In genomic region chr11:64078956-64079726, GRCm38 (mm10) we compare ENCODE assay signal across 8 mouse cellular contexts. TPM values are rescaled to one million over a fixed set of nuclear protein-coding genes. Genes with fewer than 3 reads are reported as not detected.
DNase-seq lines count a peak whose midpoint lies in the region; ATAC-seq and TF ChIP-seq lines count a peak whose summit lies in the region.

Gene Cox10 (minus strand): TSS chr11:64079468.

- peaks cover 4% of the 10 kb centered on the region for H3K36me3 ChIP-seq in C2C12 (ENCODE audit: control insufficient read depth, insufficient read depth)
- peaks cover 14% of the 10 kb centered on the region for H3K36me3 ChIP-seq in erythroblast, embryonic 14.5 days (ENCODE audit: control insufficient read depth)
- peaks cover 7% of the 10 kb centered on the region; the same call in 1 of the 2 replicates for H3K36me3 ChIP-seq in heart, embryonic 12.5 days
- no peaks in the 10 kb centered on the region; the same call in 1 of the 2 replicates for H3K36me3 ChIP-seq in kidney, postnatal 0 days (ENCODE audit: insufficient read depth, low read length)
- peaks cover 7% of the 10 kb centered on the region; the same call in 1 of the 2 replicates for H3K36me3 ChIP-seq in liver, embryonic 11.5 days (ENCODE audit: control insufficient read depth, insufficient read depth, low read length)
- H3K36me3 ChIP-seq in stomach, embryonic 14.5 days (ENCODE audit: control insufficient read depth, insufficient read depth, low read length): no peaks in the 10 kb centered on the region

- H3K4me3 ChIP-seq in C2C12 (ENCODE audit: insufficient read depth, poor library complexity, severe bottlenecking): peak within 1 kb of the TSS; percentile 98
- H3K4me3 ChIP-seq in erythroblast, embryonic 14.5 days (replicated peaks): peak within 1 kb of the TSS; percentile 66
- peak within 1 kb of the TSS; percentile 95 for H3K4me3 ChIP-seq in heart, embryonic 12.5 days
- H3K4me3 ChIP-seq in kidney, postnatal 0 days (replicated peaks; ENCODE audit: low read depth, low read length): peak within 1 kb of the TSS; percentile 95
- H3K4me3 ChIP-seq in liver, embryonic 11.5 days (ENCODE audit: low read depth, low read length): peak within 1 kb of the TSS; percentile 84
- H3K4me3 ChIP-seq in stomach, embryonic 14.5 days (ENCODE audit: low read depth, low read length): peak within 1 kb of the TSS; percentile 85

- no peaks in the 10 kb centered on the region for H3K9me3 ChIP-seq in erythroblast, embryonic 14.5 days (ENCODE audit: control insufficient read depth, low read length)
- H3K9me3 ChIP-seq in heart, embryonic 12.5 days (replicated peaks): 0 out of 2 replicates have a peak, but pooled peaks cover 5% of the 10 kb centered on the region
- H3K9me3 ChIP-seq in kidney, postnatal 0 days (replicated peaks; ENCODE audit: low read length): no peaks in the 10 kb centered on the region
- H3K9me3 ChIP-seq in liver, embryonic 11.5 days (ENCODE audit: control insufficient read depth, low read length): no peaks in the 10 kb centered on the region
- no peaks in the 10 kb centered on the region for H3K9me3 ChIP-seq in stomach, embryonic 14.5 days (ENCODE audit: control insufficient read depth, low read depth, low read length)

- TF ChIP-seq CTCF in C2C12 (IDR thresholded peaks at IDR 0.05; ENCODE audit: control insufficient read depth, insufficient read depth, insufficient read length): no peak
- TF ChIP-seq CTCF in brain, embryonic 14.5 days (IDR thresholded peaks at IDR 0.05; ENCODE audit: borderline replicate concordance, extremely low read depth, insufficient read depth, insufficient read length): no peak
- TF ChIP-seq CTCF in kidney, postnatal 0 days (IDR thresholded peaks at IDR 0.05; ENCODE audit: low read depth): no peak

- DNase-seq in brain, embryonic 14.5 days (ENCODE audit: low read depth): peak; percentile 93
- peak; percentile 96 for DNase-seq in kidney, postnatal 0 days (ENCODE audit: low spot score)
- peak; percentile 88 for DNase-seq in liver, embryonic 11.5 days (ENCODE audit: low spot score)
- DNase-seq in naive thymus-derived CD4-positive, alpha-beta T cell, adult 2 months (ENCODE audit: low read depth): peak; percentile 95

- H3K27ac ChIP-seq in heart, embryonic 12.5 days (ENCODE audit: poor library complexity, severe bottlenecking): peak within 1 kb of the TSS; percentile 94
- peak within 1 kb of the TSS; percentile 94 for H3K27ac ChIP-seq in kidney, postnatal 0 days
- peak within 1 kb of the TSS; percentile 77 for H3K27ac ChIP-seq in liver, embryonic 11.5 days (ENCODE audit: low read depth, low read length)
- peak within 1 kb of the TSS; percentile 92 for H3K27ac ChIP-seq in stomach, embryonic 14.5 days (ENCODE audit: low read length)

- peak within 1 kb of the TSS; percentile 84 for H3K4me2 ChIP-seq in heart, embryonic 12.5 days
- H3K4me2 ChIP-seq in kidney, postnatal 0 days (ENCODE audit: low read length): peak within 1 kb of the TSS; percentile 81
- peak within 1 kb of the TSS; percentile 82 for H3K4me2 ChIP-seq in liver, embryonic 11.5 days
- H3K4me2 ChIP-seq in stomach, embryonic 14.5 days (replicated peaks; ENCODE audit: low read depth, low read length): peak within 1 kb of the TSS; percentile 67

- H3K79me3 ChIP-seq in C2C12 (ENCODE audit: low read depth): peaks cover 20% of the 10 kb centered on the region

- peak within 1 kb of the TSS; percentile 95 for H3ac ChIP-seq in C2C12 (ENCODE audit: control insufficient read depth, insufficient read length, low read depth)

- peak; percentile 63; the same call in 1 of the 2 replicates for TF ChIP-seq POLR2A in brain, embryonic 14.5 days (IDR thresholded peaks at IDR 0.05; ENCODE audit: borderline replicate concordance, extremely low read depth, insufficient read depth, insufficient read length, poor library complexity, severe bottlenecking)

- under 1% methylated on average over 44 of the region's 45 CpGs for WGBS in heart, embryonic 12.5 days
- WGBS in kidney, postnatal 0 days: under 1% methylated on average over 45 of the region's 45 CpGs
- under 1% methylated on average over 44 of the region's 45 CpGs for whole genome bisulfite sequencing in liver, embryonic 11.5 days
- WGBS in stomach, embryonic 14.5 days: under 1% methylated on average over 45 of the region's 45 CpGs

- peak; percentile 90 for ATAC-seq in heart, embryonic 12.5 days (ENCODE audit: insufficient number of reproducible peaks, low FRiP score)
- peak; percentile 89 for ATAC-seq in kidney, postnatal 0 days (replicated peaks; ENCODE audit: low FRiP score, low read depth)
- peak; percentile 96 for ATAC-seq in liver, embryonic 11.5 days (replicated peaks; ENCODE audit: low FRiP score)
- ATAC-seq in stomach, embryonic 14.5 days (ENCODE audit: insufficient number of reproducible peaks, insufficient read depth, low FRiP score, low read depth): peak; percentile 88

- peaks cover 24% of the 10 kb centered on the region for H3K4me1 ChIP-seq in erythroblast, embryonic 14.5 days (ENCODE audit: control insufficient read depth)
- H3K4me1 ChIP-seq in heart, embryonic 12.5 days (replicated peaks): peaks cover 6% of the 10 kb centered on the region
- H3K4me1 ChIP-seq in kidney, postnatal 0 days (replicated peaks; ENCODE audit: insufficient read depth, low read length): no peaks in the 10 kb centered on the region
- peaks cover 9% of the 10 kb centered on the region for H3K4me1 ChIP-seq in liver, embryonic 11.5 days (replicated peaks; ENCODE audit: control insufficient read depth, insufficient read depth, low read length)
- H3K4me1 ChIP-seq in stomach, embryonic 14.5 days (ENCODE audit: control insufficient read depth, insufficient read depth, low read length): 0 out of 2 replicates have a peak, but pooled peaks cover 10% of the 10 kb centered on the region

- peaks cover 52% of the 10 kb centered on the region for H3K79me2 ChIP-seq in C2C12 (ENCODE audit: control insufficient read depth, insufficient read depth)

- no peaks in the 10 kb centered on the region for H3K27me3 ChIP-seq in C2C12 (ENCODE audit: control insufficient read depth, insufficient read depth, insufficient read length)
- H3K27me3 ChIP-seq in erythroblast, embryonic 14.5 days (ENCODE audit: control insufficient read depth): no peaks in the 10 kb centered on the region
- H3K27me3 ChIP-seq in heart, embryonic 12.5 days (replicated peaks): no peaks in the 10 kb centered on the region
- H3K27me3 ChIP-seq in kidney, postnatal 0 days (ENCODE audit: insufficient read depth, low read length): no peaks in the 10 kb centered on the region
- no peaks in the 10 kb centered on the region for H3K27me3 ChIP-seq in liver, embryonic 11.5 days (replicated peaks; ENCODE audit: control insufficient read depth, insufficient read depth, low read length)
- H3K27me3 ChIP-seq in stomach, embryonic 14.5 days (ENCODE audit: control insufficient read depth, insufficient read depth, low read length): no peaks in the 10 kb centered on the region

- H3K9ac ChIP-seq in heart, embryonic 12.5 days: peak within 1 kb of the TSS; percentile 85
- H3K9ac ChIP-seq in kidney, postnatal 0 days (ENCODE audit: low read depth, low read length): peak within 1 kb of the TSS; percentile 88
- H3K9ac ChIP-seq in liver, embryonic 11.5 days (ENCODE audit: low read depth, low read length): peak within 1 kb of the TSS; percentile 82
- peak within 1 kb of the TSS; percentile 80 for H3K9ac ChIP-seq in stomach, embryonic 14.5 days (replicated peaks; ENCODE audit: low read depth, low read length)

TF ChIP-seq in C2C12, 6 proteins besides CTCF, POLR2A, EP300 and RAD21:
- TF ChIP-seq MAX (IDR thresholded peaks at IDR 0.05) (peak; percentile 30), MYOG (IDR thresholded peaks at IDR 0.05; ENCODE audit: control insufficient read depth, extremely low read depth, insufficient read length) (no peak), MYOD1 (IDR thresholded peaks at IDR 0.05; ENCODE audit: control insufficient read depth, insufficient read length, low read depth) (no peak)

RNA-seq across cellular contexts. Expression of gene Cox10, which starts in this region (rescaled TPM):
- polyA plus RNA-seq in C2C12 (2012; fragmentation: generic; extraction: Trizol): 21.6 TPM
- 13.5 and 16.8 TPM in 2 replicates for polyA plus RNA-seq in brain, embryonic 14.5 days (2012; rRNA removed)
- polyA plus RNA-seq in erythroblast, embryonic 14.5 days (2012): 0.88 and 0.96 TPM in 2 replicates
- 32.3 and 34.9 TPM in 2 replicates for polyA plus RNA-seq in heart, embryonic 12.5 days (2016; fragmentation: Nextera tagmentation; extraction: Ambion mirVana)
- polyA plus RNA-seq in kidney, postnatal 0 days (2015; fragmentation: Nextera tagmentation; extraction: Ambion mirVana): 26.8 and 30.8 TPM in 2 replicates
- 23.5 and 29.8 TPM in 2 replicates for polyA plus RNA-seq in liver, embryonic 11.5 days (2014; fragmentation: Nextera tagmentation; extraction: Ambion mirVana)
- 25.1 and 26.8 TPM in 2 replicates for polyA plus RNA-seq in stomach, embryonic 14.5 days (2014; fragmentation: Nextera tagmentation; extraction: Ambion mirVana)

Comparison
In these comparisons a context has a peak if more than half of its experiments do, and no peak if none do; other contexts are left out.
1. Peak in every context shown above with its lines: DNase-seq, ATAC-seq, H3K4me3 ChIP-seq and H3K27ac ChIP-seq.